Mouse (Mus musculus) heart, embryonic 14.5 days (tissue): ENCODE measurements around the gene Prkag2. TPM values are rescaled to one million over a fixed set of nuclear protein-coding genes. Genes with fewer than 3 reads are reported as not detected.

Source experiments
- ATAC-seq: fragments of 200-750 bp; cut with Nextera tagmentation; 2 replicates; pipeline ENCODE4 v1.8.0; 2017; ENCODE audit warnings: low read depth, moderate TSS enrichment; ENCODE audit not compliant: insufficient number of reproducible peaks, insufficient read depth, low FRiP score
- H3K27ac ChIP-seq, 2 experiments: fragments of 200-500 bp in 1 of 2; fragments of 300-500 bp in 1 of 2; sonication (generic) in 1 of 2; replicated peaks in 1 of 2; 2 replicates each; pipeline ENCODE4 v1.5.1; 2012 to 2014; ENCODE audit warnings: low read depth in 2 of 2, low read length in 2 of 2, control low read depth in 1 of 2, mild to moderate bottlenecking in 1 of 2, mixed read lengths in 1 of 2; ENCODE audit not compliant: control insufficient read depth in 1 of 2, insufficient read depth in 1 of 2
- H3K27me3 ChIP-seq: fragments of 300-500 bp; sonication (generic); 2 replicates; pipeline ENCODE4 v1.6.1; 2014; ENCODE audit warnings: mild to moderate bottlenecking, low read length, control low read depth; ENCODE audit not compliant: control insufficient read depth, insufficient read depth
- H3K36me3 ChIP-seq: fragments of 300-500 bp; sonication (generic); 2 replicates; pipeline ENCODE4 v1.6.1; 2014; ENCODE audit warnings: mild to moderate bottlenecking, control low read depth, low read length, mixed read lengths; ENCODE audit not compliant: control insufficient read depth, insufficient read depth
- H3K4me1 ChIP-seq, 2 experiments: fragments of 200-500 bp in 1 of 2; fragments of 300-500 bp in 1 of 2; sonication (generic) in 1 of 2; 2 replicates each; pipeline ENCODE4 v1.6.1; 2012 to 2014; ENCODE audit warnings: low read length in 2 of 2, control low read depth in 1 of 2, mixed read lengths in 1 of 2; ENCODE audit not compliant: control insufficient read depth in 2 of 2, insufficient read depth in 2 of 2
- H3K4me2 ChIP-seq: fragments of 300-500 bp; sonication (generic); 2 replicates; pipeline ENCODE4 v1.6.1; 2014; ENCODE audit warnings: mild to moderate bottlenecking, low read length
- H3K4me3 ChIP-seq, 2 experiments: fragments of 200-500 bp in 1 of 2; fragments of 300-500 bp in 1 of 2; sonication (generic) in 1 of 2; 2 replicates each; pipeline ENCODE4 v1.5.1; 2012 to 2014; ENCODE audit warnings: low read length in 2 of 2, mild to moderate bottlenecking in 2 of 2, control low read depth in 1 of 2, low read depth in 1 of 2, moderate library complexity in 1 of 2; ENCODE audit not compliant: control insufficient read depth in 1 of 2, insufficient read depth in 1 of 2
- H3K9ac ChIP-seq: fragments of 300-500 bp; sonication (generic); 2 replicates; pipeline ENCODE4 v1.6.1; 2014; ENCODE audit warnings: mild to moderate bottlenecking, low read length
- H3K9me3 ChIP-seq: fragments of 300-500 bp; sonication (generic); 2 replicates; pipeline ENCODE4 v1.6.1; 2016; ENCODE audit warnings: low read length, control low read depth; ENCODE audit not compliant: control insufficient read depth
- WGBS: fragments of 180-500 bp; shearing (Covaris S2); extraction: QIAGEN DNeasy Blood & Tissue Kit; methylation state at CpG from one replicate; pipeline ENCODE4 v1.1.7; 2014; 5-methylcytosine and 5-hydroxymethylcytosine counted together
- polyA plus RNA-seq: library from polyadenylated mRNA; unstranded; fragments of >200 nt; fragmentation: Nextera tagmentation; extraction: Ambion mirVana; gene quantifications from 2 replicates; pipeline ENCODE4 v1.2.1, GENCODE M21; 2014

The Prkag2 gene
- polyA plus RNA-seq, 1 experiment from 2014 or later, result 120 TPM

DNA sequence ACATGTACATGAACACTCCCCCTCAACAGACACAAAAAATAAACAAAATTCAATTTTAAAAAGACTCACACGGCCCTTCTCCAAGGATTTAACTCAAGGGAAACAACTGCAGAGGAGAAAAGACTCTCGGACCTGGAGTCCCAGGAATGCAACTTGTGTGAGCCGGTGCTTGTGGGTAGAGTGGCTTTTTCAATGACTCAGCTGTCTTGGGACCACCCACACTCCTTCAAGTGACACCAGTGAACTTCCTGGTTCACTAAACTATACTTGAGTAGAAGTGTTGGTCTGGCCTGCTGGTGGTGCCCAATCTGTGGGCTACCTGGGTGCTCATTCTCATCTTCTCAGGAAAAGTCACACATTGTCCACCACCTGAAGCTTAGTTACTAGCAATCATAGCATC lies 53.7 kb downstream of the Prkag2 start:
- Histone ChIP-seq H3K9ac (no peak overlapping the region), H3K4me3 (no peak overlapping the region), H3K27ac (no peak overlapping the region), H3K27me3 (no peaks in the 10 kb centered on the region), H3K9me3 (no peaks in the 10 kb centered on the region), H3K4me1 (peaks cover 3 to 5% of the 10 kb centered on the region in 2 experiments; a peak in 1 of 4 replicates), H3K4me2 (no peak overlapping the region), H3K36me3 (no peaks in the 10 kb centered on the region)
- WGBS, result 84% methylated on average over 3 of the region's 3 CpGs
- no peak for ATAC-seq

DNA sequence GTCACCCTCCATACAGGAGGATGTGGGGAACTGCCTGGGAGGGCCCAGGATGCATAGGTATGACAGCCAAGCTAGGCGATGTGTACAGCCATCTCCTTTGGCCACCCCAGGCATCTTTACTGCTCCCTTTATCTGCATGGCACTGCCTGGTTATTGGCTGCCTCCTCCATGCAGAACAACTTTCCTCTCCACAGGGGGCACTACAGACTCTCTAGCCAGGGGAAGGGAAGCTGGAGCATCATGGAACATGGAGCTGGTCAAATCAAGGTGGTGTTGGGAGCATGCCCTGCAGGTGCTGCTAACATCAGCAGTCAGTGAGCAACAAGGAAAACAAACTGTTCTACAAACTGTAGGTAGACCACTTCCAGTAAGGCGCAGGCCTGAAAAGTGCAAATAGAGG lies 56.4 kb downstream of the Prkag2 start:
- H3K4me2 ChIP-seq, result no peak overlapping the region
- ATAC-seq, result no peak
- no peaks in the 10 kb centered on the region for H3K27me3 ChIP-seq
- WGBS, result 94% methylated on average over 2 of the region's 2 CpGs
- peaks cover 10 to 12% of the 10 kb centered on the region in 2 experiments for H3K4me1 ChIP-seq
- no peak overlapping the region for H3K4me3 ChIP-seq
- H3K27ac ChIP-seq, result no peak overlapping the region
- peaks cover 5% of the 10 kb centered on the region; the same call in 1 of the 2 replicates for H3K9me3 ChIP-seq
- no peaks in the 10 kb centered on the region for H3K36me3 ChIP-seq
- H3K9ac ChIP-seq, result no peak overlapping the region

DNA sequence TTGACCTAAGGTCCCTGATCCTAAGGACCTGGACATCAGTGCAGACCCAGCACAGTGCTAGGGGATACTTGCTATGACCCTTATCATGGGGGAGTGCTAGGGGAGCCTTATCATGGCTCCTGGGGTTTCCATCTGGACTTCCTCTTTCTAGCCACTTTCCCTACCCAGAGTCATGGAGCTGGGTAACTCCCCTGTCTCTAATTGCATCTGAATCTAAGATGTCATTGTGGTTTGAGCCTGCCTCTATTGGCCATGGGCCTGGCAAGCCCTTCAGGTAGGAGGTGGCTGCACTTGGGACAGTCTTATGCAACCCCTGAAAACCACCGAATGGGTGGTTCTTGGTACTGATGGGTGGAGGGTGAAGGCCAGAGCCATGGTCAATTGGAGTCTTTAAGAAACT lies 58.5 kb downstream of the Prkag2 start:
- peaks cover 5% of the 10 kb centered on the region; the same call in 1 of the 2 replicates for H3K9me3 ChIP-seq
- no peak overlapping the region for H3K27ac ChIP-seq
- WGBS, result 90% methylated on average over 1 of the region's 1 CpGs
- H3K4me1 ChIP-seq, result peaks cover 12 to 13% of the 10 kb centered on the region in 2 experiments
- no peaks in the 10 kb centered on the region for H3K27me3 ChIP-seq
- no peak overlapping the region for H3K9ac ChIP-seq
- no peak overlapping the region for H3K4me3 ChIP-seq
- ATAC-seq, result no peak
- H3K4me2 ChIP-seq, result no peak overlapping the region
- no peaks in the 10 kb centered on the region for H3K36me3 ChIP-seq

DNA sequence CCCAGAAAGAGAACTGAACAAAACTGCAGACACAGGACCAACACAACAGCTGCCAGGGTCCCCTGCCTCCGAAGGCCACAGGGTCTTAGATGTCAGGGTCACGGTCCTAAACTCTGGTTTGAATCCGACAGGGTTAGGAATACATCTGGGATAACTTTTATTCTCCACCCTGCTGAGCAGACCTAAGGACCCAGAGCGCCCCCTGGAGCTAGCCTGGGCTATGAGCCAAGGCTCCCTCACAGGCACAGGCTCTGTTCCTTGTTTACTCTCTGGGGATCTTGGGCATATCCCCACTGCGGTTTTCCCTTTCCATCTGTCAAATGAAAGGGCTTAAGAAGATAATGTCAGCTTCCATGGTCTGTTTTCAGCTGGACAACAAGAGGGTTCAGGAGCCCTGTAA lies 59.1 kb downstream of the Prkag2 start:
- H3K4me3 ChIP-seq, result no peak overlapping the region
- H3K9ac ChIP-seq, result no peak overlapping the region
- H3K4me2 ChIP-seq, result no peak overlapping the region
- H3K27me3 ChIP-seq, result no peaks in the 10 kb centered on the region
- 26% methylated on average over 5 of the region's 5 CpGs for WGBS
- H3K4me1 ChIP-seq, result peaks cover 12 to 13% of the 10 kb centered on the region in 2 experiments
- H3K27ac ChIP-seq, result no peak overlapping the region
- no peaks in the 10 kb centered on the region for H3K36me3 ChIP-seq
- ATAC-seq, result no peak
- H3K9me3 ChIP-seq, result peaks cover 5% of the 10 kb centered on the region; the same call in 1 of the 2 replicates

DNA sequence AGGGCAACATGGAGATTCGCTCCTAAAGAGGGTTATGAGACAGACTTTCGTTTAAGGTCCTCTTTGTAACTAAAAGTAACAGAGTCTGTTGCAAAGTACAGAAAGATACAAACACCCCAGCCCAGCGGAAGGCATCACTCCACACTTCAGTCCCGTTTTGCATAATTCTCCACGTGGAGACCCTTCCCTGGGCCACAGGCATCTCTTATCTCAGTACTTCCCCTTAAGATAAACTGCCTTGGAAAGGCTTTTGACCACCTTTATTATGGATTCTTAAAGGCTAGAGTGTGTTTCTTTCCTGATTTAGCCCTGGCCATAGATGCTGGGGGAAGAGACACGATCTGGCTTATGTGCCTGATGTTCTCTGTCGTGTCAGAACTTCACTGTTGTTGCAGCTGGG lies 59.5 kb downstream of the Prkag2 start:
- no peaks in the 10 kb centered on the region for H3K27me3 ChIP-seq
- H3K36me3 ChIP-seq, result no peaks in the 10 kb centered on the region
- H3K9ac ChIP-seq, result no peak overlapping the region
- H3K9me3 ChIP-seq, result peaks cover 5% of the 10 kb centered on the region; the same call in 1 of the 2 replicates
- no peak overlapping the region for H3K4me2 ChIP-seq
- H3K27ac ChIP-seq, result no peak overlapping the region
- WGBS, result 23% methylated on average over 7 of the region's 7 CpGs
- no peak for ATAC-seq
- no peak overlapping the region for H3K4me3 ChIP-seq
- peaks cover 12 to 13% of the 10 kb centered on the region in 2 experiments for H3K4me1 ChIP-seq

DNA sequence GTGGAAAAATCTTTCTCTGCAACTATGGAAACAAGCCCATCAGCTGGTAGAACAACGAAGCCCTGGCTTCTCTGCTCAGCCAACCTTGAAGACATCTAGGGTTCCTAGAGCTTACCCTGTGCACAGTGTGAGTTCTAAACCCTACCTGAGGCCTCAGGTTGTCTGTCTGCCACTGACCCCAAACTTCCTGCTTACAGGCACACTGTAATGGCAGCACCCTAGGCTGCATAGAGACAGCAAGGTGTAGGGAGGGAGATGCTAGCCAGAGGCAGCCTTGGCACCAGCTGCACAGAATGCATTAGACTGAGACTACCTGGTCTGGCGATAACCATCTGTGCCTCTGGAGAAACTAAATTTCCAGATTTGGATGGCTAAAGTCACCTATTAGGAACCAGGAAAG lies 61.6 kb downstream of the Prkag2 start:
- no peak for ATAC-seq
- Histone ChIP-seq H3K4me3 (no peak overlapping the region), H3K27ac (no peak overlapping the region), H3K9ac (no peak overlapping the region), H3K27me3 (no peaks in the 10 kb centered on the region), H3K4me1 (peaks cover 12 to 13% of the 10 kb centered on the region in 2 experiments), H3K9me3 (peaks cover 5% of the 10 kb centered on the region; the same call in 1 of the 2 replicates), H3K36me3 (no peaks in the 10 kb centered on the region), H3K4me2 (no peak overlapping the region)
- WGBS, result 94% methylated on average over 2 of the region's 2 CpGs

DNA sequence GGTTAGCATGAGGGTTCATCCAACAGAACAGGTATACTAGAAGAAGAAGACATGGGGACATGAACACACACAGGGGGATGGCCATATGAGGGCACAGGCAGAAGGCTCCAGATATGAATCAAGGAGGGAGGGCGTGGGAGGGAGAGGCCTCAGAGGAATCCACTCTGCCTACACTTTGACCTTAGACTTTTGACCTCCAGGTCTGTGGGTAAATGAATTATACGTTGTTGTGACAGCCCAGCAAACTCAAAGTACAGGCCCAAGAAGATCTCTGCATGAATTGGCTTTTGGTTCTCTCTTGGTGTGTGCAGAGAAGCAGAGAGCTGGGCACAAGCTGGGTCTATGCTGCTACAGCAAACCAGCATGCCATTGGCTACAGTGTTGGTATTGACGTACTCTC lies 65.1 kb downstream of the Prkag2 start:
- no peak for ATAC-seq
- no peak overlapping the region for H3K9ac ChIP-seq
- H3K4me1 ChIP-seq, result peaks cover 17 to 21% of the 10 kb centered on the region in 2 experiments
- H3K4me3 ChIP-seq, result no peak overlapping the region
- peaks cover 5% of the 10 kb centered on the region; the same call in 1 of the 2 replicates for H3K9me3 ChIP-seq
- no peaks in the 10 kb centered on the region for H3K27me3 ChIP-seq
- WGBS, result 87% methylated on average over 3 of the region's 3 CpGs
- H3K36me3 ChIP-seq, result no peaks in the 10 kb centered on the region
- H3K4me2 ChIP-seq, result no peak overlapping the region
- H3K27ac ChIP-seq, result no peak overlapping the region

DNA sequence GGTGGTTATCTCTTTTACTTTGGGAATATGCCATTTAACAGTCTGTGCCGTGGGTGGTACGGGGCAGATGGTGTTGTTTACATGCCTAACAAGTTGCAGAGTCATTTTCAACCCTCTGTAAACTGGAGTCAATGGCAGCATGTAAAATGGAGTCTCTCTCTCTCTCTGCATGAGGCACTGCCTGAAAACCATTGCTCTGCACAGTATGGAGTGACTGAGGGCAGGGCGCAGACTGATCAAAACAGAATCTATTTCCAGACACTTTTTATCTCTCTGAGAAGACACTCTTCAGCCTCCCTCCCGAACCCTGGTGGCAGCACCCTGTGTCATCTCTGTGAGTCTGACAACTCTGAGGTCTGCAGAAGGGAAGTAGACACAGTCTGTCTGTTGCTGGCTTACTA lies 69.0 kb downstream of the Prkag2 start:
- no peaks in the 10 kb centered on the region for H3K27me3 ChIP-seq
- H3K9ac ChIP-seq, result peak overlapping the region; percentile 21; the same call in 1 of the 2 replicates

More for the DNA sequence above, 69.0 kb downstream of the Prkag2 start:
- WGBS, result 36% methylated on average over 4 of the region's 4 CpGs
- Histone ChIP-seq H3K4me1 (peaks cover 27 to 31% of the 10 kb centered on the region in 2 experiments), H3K4me2 (no peak overlapping the region), H3K36me3 (no peaks in the 10 kb centered on the region), H3K9me3 (no peaks in the 10 kb centered on the region), H3K27ac (peak overlapping the region; percentile 73 to 78; a peak in 3 of 4 replicates), H3K4me3 (no peak overlapping the region)
- no peak for ATAC-seq
